Mouse (Mus musculus) heart, adult 9 months (tissue): ENCODE measurements around the gene Ap2a1.

Source experiments
- DNase-seq, 2 experiments: peaks; one replicate each; pipeline ENCODE4 v3.0.0; 2022; ENCODE audit warnings: low spot score in 2 of 2

The Ap2a1 gene

DNA sequence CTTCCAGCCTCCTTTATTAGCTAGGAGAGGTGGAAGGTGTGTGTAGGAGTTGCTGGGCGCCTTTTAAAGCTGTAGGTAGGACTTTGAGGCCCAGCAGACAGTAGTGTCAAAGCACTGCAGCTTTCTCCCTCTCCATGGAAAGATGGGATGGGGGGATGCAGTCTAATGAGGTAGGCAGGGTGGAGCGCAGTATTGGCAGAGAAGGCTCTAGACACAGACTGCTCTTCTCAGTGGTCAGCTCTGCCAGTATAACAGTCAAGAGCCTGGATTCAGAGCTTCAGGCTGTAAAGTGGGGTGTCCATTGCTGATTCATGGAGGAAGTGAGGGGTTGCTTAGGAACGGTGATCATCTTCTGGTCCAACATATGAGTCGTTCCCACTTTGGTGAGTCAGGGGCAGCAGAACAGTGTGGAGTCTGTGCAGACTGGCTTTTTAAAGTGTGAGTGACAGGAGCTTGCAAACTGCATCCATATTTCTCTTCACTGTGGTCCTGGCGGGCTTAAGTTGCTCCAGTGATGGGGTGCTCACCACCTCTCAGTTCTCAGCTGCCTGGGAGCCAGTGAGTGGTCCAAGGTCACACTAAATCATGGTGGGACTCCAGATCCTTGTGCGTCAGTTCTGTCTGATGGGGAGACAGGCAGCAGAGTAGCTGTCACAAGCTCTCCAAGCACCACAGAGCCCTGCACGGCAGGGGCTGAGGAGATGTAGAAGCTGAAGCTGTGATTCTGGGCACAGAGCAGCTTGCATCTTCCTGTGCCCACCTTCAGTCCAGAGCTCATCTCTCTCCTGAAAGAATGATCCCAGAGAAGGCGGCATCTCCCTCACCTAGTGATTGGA is 78.3 kb downstream of the Ap2a1 start:
- DNase-seq, result no peak
